Mouse (Mus musculus): Measurements from ENCODE around the gene Hoxb6. TPM values are rescaled to one million over a fixed set of nuclear protein-coding genes. Genes with fewer than 3 reads are reported as not detected.

The Hoxb6 gene
- polyA plus RNA-seq, 1 experiment from 2014 or later, result 15.9 TPM

GRCm38 (mm10) chr11:96297428-96297827 is 5.2 kb downstream of the Hoxb6 start:
- H3K4me2 ChIP-seq (replicated peaks; ENCODE audit: low read depth, low read length), result no peak overlapping the region

GRCm38 (mm10) chr11:96297968-96298635 is 5.8 kb downstream of the Hoxb6 start:
- Histone ChIP-seq H3K9ac (ENCODE audit: low read depth, low read length) (no peak overlapping the region), H3K4me3 (ENCODE audit: low read depth, low read length) (0 out of 2 replicates have a peak overlapping the region, but pooled peaks have one; percentile 2), H3K36me3 (ENCODE audit: control insufficient read depth, insufficient read depth, low read length) (no peaks in the 10 kb centered on the region), H3K4me2 (replicated peaks; ENCODE audit: low read depth, low read length) (no peak overlapping the region), H3K27me3 (ENCODE audit: control insufficient read depth, insufficient read depth, low read length) (peaks cover 97% of the 10 kb centered on the region), H3K27ac (ENCODE audit: low read depth, low read length) (no peak overlapping the region), H3K4me1 (replicated peaks; ENCODE audit: control insufficient read depth, insufficient read depth, low read length) (no peaks in the 10 kb centered on the region), H3K9me3 (ENCODE audit: control insufficient read depth, low read length) (no peaks in the 10 kb centered on the region)
- ATAC-seq (ENCODE audit: low FRiP score) (no peak), DNase-seq (ENCODE audit: low spot score) (no peak)
- 3% methylated on average over 11 of the region's 11 CpGs for WGBS

More at GRCm38 (mm10) chr11:96297428-96297827, 5.2 kb downstream of the Hoxb6 start:
- no peak for DNase-seq (ENCODE audit: low spot score)
- Histone ChIP-seq H3K36me3 (ENCODE audit: control insufficient read depth, insufficient read depth, low read length) (no peaks in the 10 kb centered on the region), H3K4me3 (ENCODE audit: low read depth, low read length) (no peak overlapping the region), H3K27me3 (ENCODE audit: control insufficient read depth, insufficient read depth, low read length) (peaks cover 97% of the 10 kb centered on the region), H3K9ac (ENCODE audit: low read depth, low read length) (no peak overlapping the region), H3K4me1 (replicated peaks; ENCODE audit: control insufficient read depth, insufficient read depth, low read length) (no peaks in the 10 kb centered on the region), H3K9me3 (ENCODE audit: control insufficient read depth, low read length) (no peaks in the 10 kb centered on the region), H3K27ac (ENCODE audit: low read depth, low read length) (no peak overlapping the region; the same call in 1 of the 2 replicates)
- ATAC-seq (ENCODE audit: low FRiP score), result no peak
- 0% methylated on average over 3 of the region's 3 CpGs for WGBS

GRCm38 (mm10) chr11:96298895-96299667 is 6.8 kb downstream of the Hoxb6 start:
- ATAC-seq (ENCODE audit: low FRiP score) (no peak), DNase-seq (ENCODE audit: low spot score) (no peak)
- Histone ChIP-seq H3K9me3 (ENCODE audit: control insufficient read depth, low read length) (no peaks in the 10 kb centered on the region), H3K27me3 (ENCODE audit: control insufficient read depth, insufficient read depth, low read length) (peaks cover 97% of the 10 kb centered on the region), H3K4me2 (replicated peaks; ENCODE audit: low read depth, low read length) (peak overlapping the region; percentile 28; the same call in 1 of the 2 replicates), H3K36me3 (ENCODE audit: control insufficient read depth, insufficient read depth, low read length) (no peaks in the 10 kb centered on the region), H3K9ac (ENCODE audit: low read depth, low read length) (peak overlapping the region; percentile 44; the same call in 1 of the 2 replicates), H3K27ac (ENCODE audit: low read depth, low read length) (peak overlapping the region; percentile 53), H3K4me3 (ENCODE audit: low read depth, low read length) (peak overlapping the region; percentile 33), H3K4me1 (replicated peaks; ENCODE audit: control insufficient read depth, insufficient read depth, low read length) (no peaks in the 10 kb centered on the region)
- under 1% methylated on average over 66 of the region's 66 CpGs for whole genome bisulfite sequencing

GRCm38 (mm10) chr11:96299781-96300180 is 7.5 kb downstream of the Hoxb6 start:
- H3K9me3 ChIP-seq (ENCODE audit: control insufficient read depth, low read length), result no peaks in the 10 kb centered on the region
- no peak overlapping the region; the same call in 1 of the 2 replicates for H3K4me2 ChIP-seq (replicated peaks; ENCODE audit: low read depth, low read length)
- DNase-seq (ENCODE audit: low spot score), result no peak
- no peaks in the 10 kb centered on the region for H3K36me3 ChIP-seq (ENCODE audit: control insufficient read depth, insufficient read depth, low read length)
- no peak overlapping the region for H3K27ac ChIP-seq (ENCODE audit: low read depth, low read length)
- no peak for ATAC-seq (ENCODE audit: low FRiP score)
- H3K27me3 ChIP-seq (ENCODE audit: control insufficient read depth, insufficient read depth, low read length), result peaks cover 95% of the 10 kb centered on the region
- 0% methylated on average over 9 of the region's 9 CpGs for WGBS
- H3K9ac ChIP-seq (ENCODE audit: low read depth, low read length), result peak overlapping the region; percentile 44; the same call in 1 of the 2 replicates
- H3K4me1 ChIP-seq (replicated peaks; ENCODE audit: control insufficient read depth, insufficient read depth, low read length), result no peaks in the 10 kb centered on the region
- H3K4me3 ChIP-seq (ENCODE audit: low read depth, low read length), result peak overlapping the region; percentile 33

- Histone ChIP-seq H3K9ac (ENCODE audit: low read depth, low read length) (peak overlapping the region; percentile 32; the same call in 1 of the 2 replicates), H3K36me3 (ENCODE audit: control insufficient read depth, insufficient read depth, low read length) (no peaks in the 10 kb centered on the region), H3K4me2 (replicated peaks; ENCODE audit: low read depth, low read length) (peak overlapping the region; percentile 28), H3K27ac (ENCODE audit: low read depth, low read length) (peak overlapping the region; percentile 42; the same call in 1 of the 2 replicates), H3K9me3 (ENCODE audit: control insufficient read depth, low read length) (no peaks in the 10 kb centered on the region), H3K4me1 (replicated peaks; ENCODE audit: control insufficient read depth, insufficient read depth, low read length) (no peaks in the 10 kb centered on the region), H3K4me3 (ENCODE audit: low read depth, low read length) (peak overlapping the region; percentile 33), H3K27me3 (ENCODE audit: control insufficient read depth, insufficient read depth, low read length) (peaks cover 95% of the 10 kb centered on the region)
- ATAC-seq (ENCODE audit: low FRiP score) (no peak), DNase-seq (ENCODE audit: low spot score) (no peak)
- WGBS, result under 1% methylated on average over 35 of the region's 35 CpGs
These were observed 8.2 kb downstream of the Hoxb6 start for GRCm38 (mm10) chr11:96300354-96301063.

GRCm38 (mm10) chr11:96301064-96301431 is 8.8 kb downstream of the Hoxb6 start:
- peaks cover 95% of the 10 kb centered on the region for H3K27me3 ChIP-seq (ENCODE audit: control insufficient read depth, insufficient read depth, low read length)
- H3K9ac ChIP-seq (ENCODE audit: low read depth, low read length), result peak overlapping the region; percentile 32; the same call in 1 of the 2 replicates
- peak overlapping the region; percentile 28 for H3K4me2 ChIP-seq (replicated peaks; ENCODE audit: low read depth, low read length)
- no peaks in the 10 kb centered on the region for H3K4me1 ChIP-seq (replicated peaks; ENCODE audit: control insufficient read depth, insufficient read depth, low read length)
- no peak for DNase-seq (ENCODE audit: low spot score)
- no peaks in the 10 kb centered on the region for H3K9me3 ChIP-seq (ENCODE audit: control insufficient read depth, low read length)
- WGBS, result 3% methylated on average over 8 of the region's 10 CpGs
- H3K4me3 ChIP-seq (ENCODE audit: low read depth, low read length), result peak overlapping the region; percentile 33
- ATAC-seq (ENCODE audit: low FRiP score), result no peak
- H3K36me3 ChIP-seq (ENCODE audit: control insufficient read depth, insufficient read depth, low read length), result no peaks in the 10 kb centered on the region
- H3K27ac ChIP-seq (ENCODE audit: low read depth, low read length), result 0 out of 2 replicates have a peak overlapping the region, but pooled peaks have one; percentile 42

GRCm38 (mm10) chr11:96301837-96302236 is 9.6 kb downstream of the Hoxb6 start:
- ATAC-seq (ENCODE audit: low FRiP score) (no peak), DNase-seq (ENCODE audit: low spot score) (no peak)
- no peaks in the 10 kb centered on the region for H3K36me3 ChIP-seq (ENCODE audit: control insufficient read depth, insufficient read depth, low read length)
- peak overlapping the region; percentile 50 for H3K9ac ChIP-seq (ENCODE audit: low read depth, low read length)
- H3K4me3 ChIP-seq (ENCODE audit: low read depth, low read length), result peak overlapping the region; percentile 25
- peaks cover 95% of the 10 kb centered on the region for H3K27me3 ChIP-seq (ENCODE audit: control insufficient read depth, insufficient read depth, low read length)
- H3K27ac ChIP-seq (ENCODE audit: low read depth, low read length), result peak overlapping the region; percentile 47; the same call in 1 of the 2 replicates
- H3K4me2 ChIP-seq (replicated peaks; ENCODE audit: low read depth, low read length), result peak overlapping the region; percentile 31
- H3K4me1 ChIP-seq (replicated peaks; ENCODE audit: control insufficient read depth, insufficient read depth, low read length), result no peaks in the 10 kb centered on the region
- H3K9me3 ChIP-seq (ENCODE audit: control insufficient read depth, low read length), result no peaks in the 10 kb centered on the region
- WGBS, result under 1% methylated on average over 15 of the region's 15 CpGs

- H3K4me3 ChIP-seq (ENCODE audit: low read depth, low read length), result peak overlapping the region; percentile 25
- WGBS, result 2% methylated on average over 23 of the region's 23 CpGs
- peak overlapping the region; percentile 50 for H3K9ac ChIP-seq (ENCODE audit: low read depth, low read length)
- peak overlapping the region; percentile 31 for H3K4me2 ChIP-seq (replicated peaks; ENCODE audit: low read depth, low read length)
- peaks cover 94% of the 10 kb centered on the region for H3K27me3 ChIP-seq (ENCODE audit: control insufficient read depth, insufficient read depth, low read length)
- H3K4me1 ChIP-seq (replicated peaks; ENCODE audit: control insufficient read depth, insufficient read depth, low read length), result no peaks in the 10 kb centered on the region
- H3K9me3 ChIP-seq (ENCODE audit: control insufficient read depth, low read length), result no peaks in the 10 kb centered on the region
- DNase-seq (ENCODE audit: low spot score) (no peak), ATAC-seq (ENCODE audit: low FRiP score) (no peak)
- H3K27ac ChIP-seq (ENCODE audit: low read depth, low read length), result peak overlapping the region; percentile 42
- H3K36me3 ChIP-seq (ENCODE audit: control insufficient read depth, insufficient read depth, low read length), result no peaks in the 10 kb centered on the region
These were observed 10.3 kb downstream of the Hoxb6 start for GRCm38 (mm10) chr11:96302381-96303150.

Data from hindbrain, embryonic 11.5 days (tissue).